Mouse (Mus musculus): Measurements from ENCODE around the gene Cplx1. TPM values are rescaled to one million over a fixed set of nuclear protein-coding genes. Genes with fewer than 3 reads are reported as not detected.

The Cplx1 gene
- not detected for polyA plus RNA-seq (2012; fragmentation: generic; extraction: Trizol)

DNA sequence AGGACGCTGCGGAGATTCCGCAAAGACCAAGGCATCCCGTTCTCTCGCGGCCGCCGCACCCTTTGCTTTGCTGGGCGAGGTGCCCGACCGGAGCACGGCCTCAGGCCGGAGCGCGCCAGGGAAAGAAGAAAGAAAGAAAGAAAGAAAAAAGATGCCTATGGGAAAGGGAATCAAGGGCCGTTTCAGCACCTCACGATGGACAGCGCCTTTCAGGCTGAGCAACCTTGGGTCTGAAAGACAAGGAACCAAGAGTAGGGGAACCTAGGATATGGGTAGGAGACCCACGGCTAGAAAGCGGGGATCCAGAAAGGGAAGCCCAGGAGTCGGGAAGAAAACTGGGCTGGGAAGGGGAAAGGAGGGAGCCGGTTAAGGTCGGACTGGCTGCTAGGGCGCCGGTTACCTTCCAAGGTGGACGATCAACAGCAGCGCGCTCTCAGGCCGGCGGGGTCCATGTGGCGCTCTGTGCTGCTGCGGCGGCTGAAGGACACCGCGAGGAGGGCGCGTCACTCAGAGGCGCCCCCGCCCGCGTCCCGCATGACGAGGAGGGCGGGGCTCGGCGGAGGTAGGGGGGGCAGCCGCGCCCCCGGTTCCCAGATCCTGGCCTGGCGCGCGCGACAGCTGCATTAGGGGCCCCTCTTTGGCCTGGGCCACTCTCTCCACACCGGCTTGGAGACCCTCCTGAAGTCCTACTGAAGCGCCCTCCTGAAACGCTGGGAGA, at the start of gene Cplx1:
Gene Cplx1 (minus strand): TSS at position 536 of the 718 bp plus-strand sequence.
- Histone ChIP-seq H3K36me3 (ENCODE audit: control insufficient read depth, insufficient read depth) (no peaks in the 10 kb centered on the region), H3K4me3 (no peak within 1 kb of the TSS), H3K27me3 (ENCODE audit: control insufficient read depth, insufficient read depth, insufficient read length) (peaks cover 15% of the 10 kb centered on the region), H3K4me2 (ENCODE audit: low read depth) (no peak within 1 kb of the TSS), H3ac (ENCODE audit: control insufficient read depth, insufficient read length) (no peak within 1 kb of the TSS), H3K79me2 (ENCODE audit: control insufficient read depth, insufficient read depth) (no peaks in the 10 kb centered on the region)
- TF ChIP-seq CEBPB (IDR thresholded peaks at IDR 0.05; ENCODE audit: insufficient read depth, poor library complexity, severe bottlenecking) (no peak), MAX (IDR thresholded peaks at IDR 0.05; ENCODE audit: low read depth) (peak; percentile 54), E2F4 (IDR thresholded peaks at IDR 0.05; ENCODE audit: insufficient read depth) (no peak), POLR2A (IDR thresholded peaks at IDR 0.05; ENCODE audit: insufficient read length, low read depth) (no peak), MYOD1 (IDR thresholded peaks at IDR 0.05; ENCODE audit: control insufficient read depth in 1 of 3, insufficient read length in 2 of 3, low read depth in 2 of 3) (no peak), REST (IDR thresholded peaks at IDR 0.05; ENCODE audit: insufficient read depth, insufficient read length) (peak; percentile 86), TCF3 (IDR thresholded peaks at IDR 0.05; ENCODE audit: insufficient read length, low read depth) (no peak), MYOG (IDR thresholded peaks at IDR 0.05; ENCODE audit: control insufficient read depth in 1 of 3, insufficient read depth in 1 of 3, insufficient read length in 2 of 3, low read depth in 2 of 3) (no peak), TCF12 (IDR thresholded peaks at IDR 0.05; ENCODE audit: insufficient read depth, poor library complexity, severe bottlenecking) (no peak), USF1 (IDR thresholded peaks at IDR 0.05; ENCODE audit: low read depth) (no peak), POLR2AphosphoS2 (IDR thresholded peaks at IDR 0.05; ENCODE audit: insufficient read length, low read depth) (no peak), SRF (IDR thresholded peaks at IDR 0.05; ENCODE audit: control insufficient read depth, insufficient read length, low read depth) (no peak)

DNA sequence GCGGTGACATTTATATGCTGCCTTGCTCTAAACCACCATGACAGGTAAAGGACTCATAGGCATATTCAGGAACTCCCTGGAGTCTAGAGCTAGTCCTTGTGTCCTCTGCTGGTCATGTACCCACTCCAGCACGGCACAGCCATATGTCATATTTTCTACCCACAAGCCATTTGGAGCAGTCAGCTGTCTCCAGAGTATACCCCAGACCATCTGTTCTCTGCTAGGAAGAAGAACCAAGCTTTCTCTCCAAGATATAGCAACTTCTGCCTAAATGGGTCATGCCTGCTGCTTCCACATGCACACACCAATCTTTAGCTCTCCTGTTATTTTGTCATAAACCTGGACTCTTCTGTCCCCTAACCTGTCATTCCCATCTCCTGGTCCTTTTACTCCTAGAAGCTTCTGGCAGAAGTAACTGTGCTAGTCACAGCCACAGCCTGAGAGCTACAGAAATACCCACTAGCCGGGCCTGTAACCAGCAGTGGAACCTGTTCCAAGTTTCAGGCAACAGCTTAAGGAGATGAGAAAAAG, 31.6 kb upstream of the Cplx1 start:
- H3K27me3 ChIP-seq (ENCODE audit: control insufficient read depth, insufficient read depth, insufficient read length), result no peaks in the 10 kb centered on the region

DNA sequence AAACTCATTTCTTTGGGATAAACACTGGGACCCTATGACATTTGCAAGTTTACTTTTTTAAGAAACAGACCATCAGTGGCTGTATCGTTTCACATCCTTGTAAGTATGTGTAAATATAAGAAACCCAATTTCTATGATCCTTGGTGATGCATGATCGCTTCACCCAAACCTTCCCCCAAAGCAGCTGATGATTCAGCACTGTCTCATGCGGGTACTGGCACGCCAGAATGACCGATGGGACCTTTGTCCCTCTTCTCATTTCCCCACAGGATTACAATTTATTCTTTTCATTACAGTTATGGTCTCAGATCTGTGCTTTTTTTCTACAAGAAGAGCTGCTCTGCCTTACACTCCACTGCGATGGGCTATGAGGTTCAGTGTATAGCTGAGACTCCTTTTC, 23.2 kb upstream of the Cplx1 start:
- Histone ChIP-seq H3K79me2 (ENCODE audit: control insufficient read depth, insufficient read depth) (no peaks in the 10 kb centered on the region), H3K27me3 (ENCODE audit: control insufficient read depth, insufficient read depth, insufficient read length) (no peaks in the 10 kb centered on the region), H3K36me3 (ENCODE audit: control insufficient read depth, insufficient read depth) (peaks cover 63% of the 10 kb centered on the region), H3ac (ENCODE audit: control insufficient read depth, insufficient read length) (no peak overlapping the region), H3K4me2 (ENCODE audit: low read depth) (no peak overlapping the region), H3K4me3 (no peak overlapping the region)
- TF ChIP-seq CEBPB (IDR thresholded peaks at IDR 0.05; ENCODE audit: insufficient read depth, poor library complexity, severe bottlenecking) (peak; percentile 70), MYOG (IDR thresholded peaks at IDR 0.05; ENCODE audit: control insufficient read depth in 1 of 3, insufficient read depth in 1 of 3, insufficient read length in 2 of 3, low read depth in 2 of 3) (no peak)

More for the DNA sequence above, 31.6 kb upstream of the Cplx1 start:
- peaks cover 51% of the 10 kb centered on the region for H3K36me3 ChIP-seq (ENCODE audit: control insufficient read depth, insufficient read depth)
- no peak overlapping the region for H3K4me2 ChIP-seq (ENCODE audit: low read depth)
- H3K79me2 ChIP-seq (ENCODE audit: control insufficient read depth, insufficient read depth), result no peaks in the 10 kb centered on the region
- H3K4me3 ChIP-seq, result no peak overlapping the region
- no peak overlapping the region for H3ac ChIP-seq (ENCODE audit: control insufficient read depth, insufficient read length)
- TF ChIP-seq POLR2A (IDR thresholded peaks at IDR 0.05; ENCODE audit: insufficient read length, low read depth), result no peak

DNA sequence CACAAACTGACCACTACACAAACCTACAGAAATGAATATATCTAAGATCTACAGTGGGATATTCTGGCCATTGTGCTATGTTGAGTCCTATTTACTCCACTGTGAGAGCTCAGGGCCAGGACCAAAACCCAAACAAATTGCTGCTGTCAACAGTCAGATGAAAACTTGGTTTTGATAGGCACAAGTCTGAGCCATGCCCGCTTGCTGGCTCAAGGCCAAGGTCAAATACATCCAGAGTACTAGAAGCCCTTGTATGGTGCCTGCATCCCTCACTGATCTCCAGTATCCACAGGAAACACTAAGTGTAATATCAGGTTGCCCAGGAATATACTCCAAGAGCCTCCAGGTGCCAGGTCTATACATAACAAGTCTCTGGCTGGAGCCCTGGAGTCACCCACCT, 21.2 kb upstream of the Cplx1 start:
- no peak for TF ChIP-seq E2F4 (IDR thresholded peaks at IDR 0.05; ENCODE audit: insufficient read depth)
- no peak for TF ChIP-seq CEBPB (IDR thresholded peaks at IDR 0.05; ENCODE audit: insufficient read depth, poor library complexity, severe bottlenecking)
- no peak for TF ChIP-seq MYOD1 (IDR thresholded peaks at IDR 0.05; ENCODE audit: control insufficient read depth in 1 of 3, insufficient read length in 2 of 3, low read depth in 2 of 3)
- no peak for TF ChIP-seq REST (IDR thresholded peaks at IDR 0.05; ENCODE audit: insufficient read depth, insufficient read length)
- no peaks in the 10 kb centered on the region for H3K27me3 ChIP-seq (ENCODE audit: control insufficient read depth, insufficient read depth, insufficient read length)
- H3ac ChIP-seq (ENCODE audit: control insufficient read depth, insufficient read length), result no peak overlapping the region
- no peak overlapping the region for H3K4me2 ChIP-seq (ENCODE audit: low read depth)
- no peaks in the 10 kb centered on the region for H3K79me2 ChIP-seq (ENCODE audit: control insufficient read depth, insufficient read depth)
- H3K36me3 ChIP-seq (ENCODE audit: control insufficient read depth, insufficient read depth), result peaks cover 69% of the 10 kb centered on the region
- H3K4me3 ChIP-seq, result no peak overlapping the region

DNA sequence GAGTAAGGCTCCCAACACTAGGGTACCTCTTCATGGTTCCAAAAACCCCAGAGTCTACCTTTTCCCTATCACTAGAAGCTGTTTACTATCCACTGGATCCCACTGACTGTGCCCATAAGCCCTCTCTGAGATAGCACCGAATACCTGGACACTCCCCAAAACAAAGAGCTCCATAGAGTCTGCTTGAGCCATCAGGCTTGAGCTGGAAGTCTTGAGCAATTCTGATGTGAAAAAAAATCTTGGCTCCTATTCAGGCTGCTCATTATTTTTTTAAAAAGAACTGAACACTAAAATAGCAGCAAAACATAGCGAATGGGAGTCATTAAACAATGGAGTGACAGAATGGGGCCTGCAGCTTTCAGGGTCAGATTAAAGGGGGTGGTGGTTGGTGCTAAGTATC, 17.3 kb upstream of the Cplx1 start:
- no peak for TF ChIP-seq TCF3 (IDR thresholded peaks at IDR 0.05; ENCODE audit: insufficient read length, low read depth)
- no peak for TF ChIP-seq USF1 (IDR thresholded peaks at IDR 0.05; ENCODE audit: low read depth)
- TF ChIP-seq E2F4 (IDR thresholded peaks at IDR 0.05; ENCODE audit: insufficient read depth), result no peak
- no peak for TF ChIP-seq CEBPB (IDR thresholded peaks at IDR 0.05; ENCODE audit: insufficient read depth, poor library complexity, severe bottlenecking)
- no peaks in the 10 kb centered on the region for H3K27me3 ChIP-seq (ENCODE audit: control insufficient read depth, insufficient read depth, insufficient read length)
- peaks cover 41% of the 10 kb centered on the region for H3K36me3 ChIP-seq (ENCODE audit: control insufficient read depth, insufficient read depth)
- H3K4me3 ChIP-seq, result no peak overlapping the region
- H3K4me2 ChIP-seq (ENCODE audit: low read depth), result no peak overlapping the region
- H3K79me2 ChIP-seq (ENCODE audit: control insufficient read depth, insufficient read depth), result no peaks in the 10 kb centered on the region
- H3ac ChIP-seq (ENCODE audit: control insufficient read depth, insufficient read length), result no peak overlapping the region

DNA sequence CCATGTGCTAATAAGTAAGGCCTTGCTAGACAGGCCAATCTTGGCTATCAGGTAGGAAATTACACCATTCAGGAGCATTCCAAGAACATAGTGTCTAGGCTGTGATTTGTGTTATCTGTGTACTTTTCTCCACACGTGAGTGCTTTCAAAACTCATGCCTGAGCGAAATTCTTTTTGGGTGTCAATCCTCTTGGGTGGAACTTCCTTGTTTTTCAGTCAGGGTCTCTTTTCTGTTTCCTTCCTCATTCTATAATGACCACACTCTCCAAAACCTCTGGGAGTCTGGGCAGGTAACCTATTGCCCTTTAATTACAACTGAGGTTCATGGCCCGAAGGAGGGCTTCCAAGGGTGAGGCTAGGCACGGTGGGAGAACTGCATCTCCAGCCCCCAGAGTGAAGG, 16.7 kb upstream of the Cplx1 start:
- Histone ChIP-seq H3ac (ENCODE audit: control insufficient read depth, insufficient read length) (no peak overlapping the region), H3K79me2 (ENCODE audit: control insufficient read depth, insufficient read depth) (no peaks in the 10 kb centered on the region), H3K27me3 (ENCODE audit: control insufficient read depth, insufficient read depth, insufficient read length) (no peaks in the 10 kb centered on the region), H3K36me3 (ENCODE audit: control insufficient read depth, insufficient read depth) (peaks cover 37% of the 10 kb centered on the region), H3K4me2 (ENCODE audit: low read depth) (no peak overlapping the region), H3K4me3 (no peak overlapping the region)
- TF ChIP-seq SRF (IDR thresholded peaks at IDR 0.05; ENCODE audit: control insufficient read depth, insufficient read length, low read depth) (no peak), MAX (IDR thresholded peaks at IDR 0.05; ENCODE audit: low read depth) (no peak), REST (IDR thresholded peaks at IDR 0.05; ENCODE audit: insufficient read depth, insufficient read length) (no peak), TCF12 (IDR thresholded peaks at IDR 0.05; ENCODE audit: insufficient read depth, poor library complexity, severe bottlenecking) (no peak), POLR2AphosphoS2 (IDR thresholded peaks at IDR 0.05; ENCODE audit: insufficient read length, low read depth) (no peak), TCF3 (IDR thresholded peaks at IDR 0.05; ENCODE audit: insufficient read length, low read depth) (no peak), MYOD1 (IDR thresholded peaks at IDR 0.05; ENCODE audit: control insufficient read depth in 1 of 3, insufficient read length in 2 of 3, low read depth in 2 of 3) (no peak), MYOG (IDR thresholded peaks at IDR 0.05; ENCODE audit: control insufficient read depth in 1 of 3, insufficient read depth in 1 of 3, insufficient read length in 2 of 3, low read depth in 2 of 3) (no peak), CEBPB (IDR thresholded peaks at IDR 0.05; ENCODE audit: insufficient read depth, poor library complexity, severe bottlenecking) (no peak), USF1 (IDR thresholded peaks at IDR 0.05; ENCODE audit: low read depth) (no peak), E2F4 (IDR thresholded peaks at IDR 0.05; ENCODE audit: insufficient read depth) (no peak), POLR2A (IDR thresholded peaks at IDR 0.05; ENCODE audit: insufficient read length, low read depth) (no peak)
